Mouse (Mus musculus) forebrain, embryonic 16.5 days (tissue): ENCODE measurements at regions not wholly inside any gene's neighbourhood (a gene's known extent, or its start where the extent isn't known, plus 50 kb on each side); places are given as distances from the start of the nearest gene placed in this dataset.

Experiments used
- ATAC-seq: fragments of 200-750 bp; cut with Nextera tagmentation; 2 replicates; pipeline ENCODE4 v1.8.0; 2017; ENCODE audit warnings: mild to moderate bottlenecking, moderate library complexity
- H3K27ac ChIP-seq: fragments of 300-500 bp; sonication (generic); 2 replicates; pipeline ENCODE4 v1.5.1; 2014; ENCODE audit warnings: low read length, control low read depth
- H3K27me3 ChIP-seq: fragments of 300-500 bp; sonication (generic); replicated peaks from 2 replicates; pipeline ENCODE4 v1.6.1; 2014; ENCODE audit warnings: low read length; ENCODE audit not compliant: control insufficient read depth, insufficient read depth
- H3K36me3 ChIP-seq: fragments of 300-500 bp; sonication (generic); 2 replicates; pipeline ENCODE4 v1.6.1; 2014; ENCODE audit not compliant: control insufficient read depth, insufficient read depth
- H3K4me1 ChIP-seq: fragments of 300-500 bp; sonication (generic); replicated peaks from 2 replicates; pipeline ENCODE4 v1.6.1; 2014; ENCODE audit warnings: low read length; ENCODE audit not compliant: control insufficient read depth, insufficient read depth
- H3K4me2 ChIP-seq: fragments of 300-500 bp; sonication (generic); 2 replicates; pipeline ENCODE4 v1.6.1; 2014; ENCODE audit warnings: mild to moderate bottlenecking, low read length, control low read depth
- H3K4me3 ChIP-seq: fragments of 300-500 bp; sonication (generic); replicated peaks from 2 replicates; pipeline ENCODE4 v1.5.1; 2014; ENCODE audit warnings: mild to moderate bottlenecking, low read length, control low read depth
- H3K9ac ChIP-seq: fragments of 300-500 bp; sonication (generic); replicated peaks from 2 replicates; pipeline ENCODE4 v1.6.1; 2014; ENCODE audit warnings: low read depth, low read length, control low read depth
- H3K9me3 ChIP-seq: fragments of 300-500 bp; sonication (generic); 2 replicates; pipeline ENCODE4 v1.6.1; 2016; ENCODE audit warnings: low read length; ENCODE audit not compliant: control insufficient read depth
- WGBS: fragments of 180-500 bp; shearing (Covaris S2); extraction: QIAGEN DNeasy Blood & Tissue Kit; methylation state at CpG from one replicate; pipeline ENCODE4 v1.1.7; 2014; 5-methylcytosine and 5-hydroxymethylcytosine counted together

- no peak overlapping the region for H3K4me2 ChIP-seq
- H3K9ac ChIP-seq: no peak overlapping the region
- H3K4me3 ChIP-seq: no peak overlapping the region
- 43% methylated on average over 4 of the region's 4 CpGs for WGBS
- no peaks in the 10 kb centered on the region for H3K27me3 ChIP-seq
- no peaks in the 10 kb centered on the region for H3K9me3 ChIP-seq
- peak; percentile 50; the same call in 1 of the 2 replicates for ATAC-seq
- H3K27ac ChIP-seq: no peak overlapping the region
- no peaks in the 10 kb centered on the region for H3K4me1 ChIP-seq
- H3K36me3 ChIP-seq: no peaks in the 10 kb centered on the region
These were observed 140.3 kb downstream of the Icos start for GRCm38 (mm10) chr1:61118071-61118470.

- Histone ChIP-seq H3K9me3 (no peaks in the 10 kb centered on the region), H3K9ac (no peak overlapping the region), H3K36me3 (no peaks in the 10 kb centered on the region), H3K27me3 (no peaks in the 10 kb centered on the region), H3K4me2 (no peak overlapping the region), H3K4me3 (no peak overlapping the region), H3K4me1 (no peaks in the 10 kb centered on the region), H3K27ac (no peak overlapping the region)
- WGBS: 65% methylated on average over 4 of the region's 4 CpGs
- no peak for ATAC-seq
These were observed 143.8 kb downstream of the Icos start for GRCm38 (mm10) chr1:61121480-61121879.

GRCm38 (mm10) chr1:61125127-61125526 lies 147.4 kb downstream of the Icos start:
- Histone ChIP-seq H3K27ac (no peak overlapping the region), H3K27me3 (no peaks in the 10 kb centered on the region), H3K4me2 (no peak overlapping the region), H3K4me3 (no peak overlapping the region), H3K4me1 (no peaks in the 10 kb centered on the region), H3K36me3 (no peaks in the 10 kb centered on the region), H3K9ac (no peak overlapping the region), H3K9me3 (no peaks in the 10 kb centered on the region)
- 91% methylated on average over 2 of the region's 2 CpGs for WGBS
- ATAC-seq: no peak

GRCm38 (mm10) chr1:61135597-61136545 lies 158.1 kb downstream of the Icos start:
- H3K36me3 ChIP-seq: no peaks in the 10 kb centered on the region
- no peak for ATAC-seq
- H3K9me3 ChIP-seq: no peaks in the 10 kb centered on the region
- H3K4me2 ChIP-seq: no peak overlapping the region
- no peak overlapping the region for H3K27ac ChIP-seq
- H3K4me1 ChIP-seq: peaks cover 19% of the 10 kb centered on the region
- 62% methylated on average over 9 of the region's 9 CpGs for WGBS
- H3K4me3 ChIP-seq: no peak overlapping the region
- H3K27me3 ChIP-seq: no peaks in the 10 kb centered on the region
- no peak overlapping the region for H3K9ac ChIP-seq

- no peak overlapping the region for H3K9ac ChIP-seq
- H3K27me3 ChIP-seq: no peaks in the 10 kb centered on the region
- H3K4me2 ChIP-seq: no peak overlapping the region
- H3K36me3 ChIP-seq: no peaks in the 10 kb centered on the region
- no peak for ATAC-seq
- H3K4me3 ChIP-seq: no peak overlapping the region
- no peaks in the 10 kb centered on the region for H3K9me3 ChIP-seq
- H3K4me1 ChIP-seq: peaks cover 25% of the 10 kb centered on the region
- H3K27ac ChIP-seq: no peak overlapping the region
- 65% methylated on average over 5 of the region's 5 CpGs for WGBS
These were observed 159.6 kb downstream of the Icos start for GRCm38 (mm10) chr1:61137210-61137885.

GRCm38 (mm10) chr1:61137954-61138353 lies 160.2 kb downstream of the Icos start:
- Histone ChIP-seq H3K36me3 (no peaks in the 10 kb centered on the region), H3K27ac (no peak overlapping the region), H3K9ac (no peak overlapping the region), H3K4me1 (peaks cover 30% of the 10 kb centered on the region), H3K4me3 (no peak overlapping the region), H3K4me2 (no peak overlapping the region), H3K27me3 (no peaks in the 10 kb centered on the region), H3K9me3 (no peaks in the 10 kb centered on the region)
- WGBS: 82% methylated on average over 11 of the region's 11 CpGs
- ATAC-seq: no peak

GRCm38 (mm10) chr1:61139291-61139983 lies 161.7 kb downstream of the Icos start:
- H3K36me3 ChIP-seq: no peaks in the 10 kb centered on the region
- H3K9ac ChIP-seq: 0 out of 2 replicates have a peak overlapping the region, but pooled peaks have one; percentile 19
- peaks cover 39% of the 10 kb centered on the region for H3K4me1 ChIP-seq
- ATAC-seq: peak; percentile 78
- peak overlapping the region; percentile 49 for H3K4me2 ChIP-seq
- 2% methylated on average over 15 of the region's 15 CpGs for WGBS
- H3K27ac ChIP-seq: peak overlapping the region; percentile 39
- no peaks in the 10 kb centered on the region; the same call in 1 of the 2 replicates for H3K27me3 ChIP-seq
- no peaks in the 10 kb centered on the region for H3K9me3 ChIP-seq
- H3K4me3 ChIP-seq: peak overlapping the region; percentile 13

GRCm38 (mm10) chr1:61139984-61140648 lies 162.4 kb downstream of the Icos start:
- Histone ChIP-seq H3K4me2 (no peak overlapping the region), H3K36me3 (no peaks in the 10 kb centered on the region), H3K27me3 (no peaks in the 10 kb centered on the region; the same call in 1 of the 2 replicates), H3K27ac (peak overlapping the region; percentile 39), H3K9ac (no peak overlapping the region), H3K4me3 (no peak overlapping the region), H3K4me1 (peaks cover 42% of the 10 kb centered on the region), H3K9me3 (no peaks in the 10 kb centered on the region)
- peak; percentile 32 for ATAC-seq
- WGBS: 35% methylated on average over 10 of the region's 10 CpGs
